Mouse (Mus musculus) hindbrain, embryonic 12.5 days (tissue): ENCODE measurements at regions not wholly inside any gene's neighbourhood (a gene's known extent, or its start where the extent isn't known, plus 50 kb on each side); places are given as distances from the start of the nearest gene placed in this dataset.

ENCODE experiments used
- ATAC-seq: fragments of 200-750 bp; cut with Nextera tagmentation; 2 replicates; pipeline ENCODE4 v1.8.0; 2017; ENCODE audit warnings: moderate TSS enrichment; ENCODE audit not compliant: low FRiP score
- H3K27ac ChIP-seq: fragments of 300-500 bp; sonication (generic); 2 replicates; pipeline ENCODE4 v1.5.1; 2016; ENCODE audit warnings: mild to moderate bottlenecking
- H3K27me3 ChIP-seq: fragments of 300-500 bp; sonication (generic); 2 replicates; pipeline ENCODE4 v1.6.1; 2016; ENCODE audit warnings: mild to moderate bottlenecking
- H3K36me3 ChIP-seq: fragments of 300-500 bp; sonication (generic); 2 replicates; pipeline ENCODE4 v1.6.1; 2016; ENCODE audit warnings: mild to moderate bottlenecking
- H3K4me1 ChIP-seq: fragments of 300-500 bp; sonication (generic); 2 replicates; pipeline ENCODE4 v1.6.1; 2016
- H3K4me2 ChIP-seq: fragments of 300-500 bp; sonication (generic); replicated peaks from 2 replicates; pipeline ENCODE4 v1.6.1; 2016; ENCODE audit warnings: mild to moderate bottlenecking
- H3K4me3 ChIP-seq: fragments of 300-500 bp; sonication (generic); 2 replicates; pipeline ENCODE4 v1.5.1; 2016; ENCODE audit warnings: mild to moderate bottlenecking
- H3K9ac ChIP-seq: fragments of 300-500 bp; sonication (generic); 2 replicates; pipeline ENCODE4 v1.6.1; 2016; ENCODE audit warnings: mild to moderate bottlenecking, moderate library complexity
- H3K9me3 ChIP-seq: fragments of 300-500 bp; sonication (generic); replicated peaks from 2 replicates; pipeline ENCODE4 v1.6.1; 2016; ENCODE audit warnings: mild to moderate bottlenecking
- WGBS: fragments of 180-500 bp; shearing (Covaris S2); methylation state at CpG from one replicate; pipeline ENCODE4 v1.1.7; 2016; 5-methylcytosine and 5-hydroxymethylcytosine counted together

GRCm38 (mm10) chr5:114512756-114513155 lies 55.1 kb upstream of the Fam222a start:
- Histone ChIP-seq H3K9me3 (no peaks in the 10 kb centered on the region), H3K27me3 (peaks cover 17% of the 10 kb centered on the region), H3K4me2 (no peak overlapping the region), H3K27ac (no peak overlapping the region), H3K36me3 (no peaks in the 10 kb centered on the region), H3K4me3 (no peak overlapping the region), H3K9ac (no peak overlapping the region), H3K4me1 (peaks cover 33% of the 10 kb centered on the region)
- WGBS: 34% methylated on average over 9 of the region's 9 CpGs
- ATAC-seq: no peak

- H3K4me1 ChIP-seq: peaks cover 28% of the 10 kb centered on the region
- no peaks in the 10 kb centered on the region for H3K9me3 ChIP-seq
- H3K9ac ChIP-seq: no peak overlapping the region
- H3K27ac ChIP-seq: no peak overlapping the region
- 6% methylated on average over 10 of the region's 10 CpGs for WGBS
- H3K36me3 ChIP-seq: no peaks in the 10 kb centered on the region
- peak overlapping the region; percentile 7 for H3K4me2 ChIP-seq
- H3K4me3 ChIP-seq: no peak overlapping the region
- peaks cover 17% of the 10 kb centered on the region for H3K27me3 ChIP-seq
- no peak for ATAC-seq
These were observed 53.8 kb upstream of the Fam222a start for GRCm38 (mm10) chr5:114513911-114514457.

- Histone ChIP-seq H3K9me3 (no peaks in the 10 kb centered on the region), H3K4me2 (no peak overlapping the region)
These were observed 50.8 kb upstream of the Fam222a start for GRCm38 (mm10) chr5:114517010-114517409.

GRCm38 (mm10) chr5:114518012-114518411 lies 49.8 kb upstream of the Fam222a start:
- no peak overlapping the region for H3K9ac ChIP-seq
- H3K36me3 ChIP-seq: no peaks in the 10 kb centered on the region
- H3K4me3 ChIP-seq: no peak overlapping the region
- peaks cover 10% of the 10 kb centered on the region for H3K27me3 ChIP-seq
- no peak overlapping the region for H3K27ac ChIP-seq
- 92% methylated on average over 2 of the region's 2 CpGs for WGBS
- no peak for ATAC-seq
- H3K4me2 ChIP-seq: no peak overlapping the region
- peaks cover 29% of the 10 kb centered on the region for H3K4me1 ChIP-seq
- no peaks in the 10 kb centered on the region for H3K9me3 ChIP-seq

More at GRCm38 (mm10) chr5:114517010-114517409, 50.8 kb upstream of the Fam222a start:
- peaks cover 30% of the 10 kb centered on the region for H3K4me1 ChIP-seq
- ATAC-seq: no peak
- H3K27ac ChIP-seq: no peak overlapping the region
- H3K27me3 ChIP-seq: peaks cover 14% of the 10 kb centered on the region
- no peak overlapping the region for H3K9ac ChIP-seq
- no peak overlapping the region for H3K4me3 ChIP-seq
- WGBS: 90% methylated on average over 4 of the region's 4 CpGs
- H3K36me3 ChIP-seq: no peaks in the 10 kb centered on the region
